Mouse (Mus musculus) C2C12 (cell line): ENCODE data around the gene Ttll12.

Source experiments
- CEBPB ChIP-seq: IDR thresholded peaks from one replicate; pipeline ENCODE4 v1.6.1; 2011; ENCODE audit warnings: low read depth, mild to moderate bottlenecking, control low read depth, moderate library complexity
- CTCF ChIP-seq: IDR thresholded peaks from one replicate; pipeline ENCODE4 v1.5.1; 2011; ENCODE audit not compliant: control insufficient read depth, insufficient read depth, insufficient read length
- FOSL1 ChIP-seq: IDR thresholded peaks from one replicate; pipeline ENCODE4 v1.8.0; 2011; ENCODE audit warnings: mild to moderate bottlenecking, low read length; ENCODE audit not compliant: poor library complexity, insufficient read depth, severe bottlenecking
- MAX ChIP-seq: IDR thresholded peaks from one replicate; pipeline ENCODE4 v1.6.1; 2011; ENCODE audit warnings: mild to moderate bottlenecking, control low read depth
- MYOD1 ChIP-seq: IDR thresholded peaks from one replicate; pipeline ENCODE4 v1.6.1; 2011; ENCODE audit warnings: low read depth; ENCODE audit not compliant: control insufficient read depth, insufficient read length
- MYOG ChIP-seq: IDR thresholded peaks from one replicate; pipeline ENCODE4 v1.6.1; 2011; ENCODE audit not compliant: control insufficient read depth, insufficient read length; ENCODE audit errors: extremely low read depth
- USF1 ChIP-seq: IDR thresholded peaks from one replicate; pipeline ENCODE4 v1.6.1; 2011; ENCODE audit warnings: low read depth, mild to moderate bottlenecking, control low read depth, moderate library complexity

GRCm38 (mm10) chr15:83539905-83540304 lies 55.1 kb downstream of the Ttll12 start:
- no peak for TF ChIP-seq CEBPB
- TF ChIP-seq FOSL1, result no peak
- TF ChIP-seq CTCF, result no peak
- no peak for TF ChIP-seq MAX
- TF ChIP-seq MYOD1, result no peak
- TF ChIP-seq USF1, result no peak
- no peak for TF ChIP-seq MYOG
